Mouse (Mus musculus): ENCODE data around the gene Itprid1.

DNA sequence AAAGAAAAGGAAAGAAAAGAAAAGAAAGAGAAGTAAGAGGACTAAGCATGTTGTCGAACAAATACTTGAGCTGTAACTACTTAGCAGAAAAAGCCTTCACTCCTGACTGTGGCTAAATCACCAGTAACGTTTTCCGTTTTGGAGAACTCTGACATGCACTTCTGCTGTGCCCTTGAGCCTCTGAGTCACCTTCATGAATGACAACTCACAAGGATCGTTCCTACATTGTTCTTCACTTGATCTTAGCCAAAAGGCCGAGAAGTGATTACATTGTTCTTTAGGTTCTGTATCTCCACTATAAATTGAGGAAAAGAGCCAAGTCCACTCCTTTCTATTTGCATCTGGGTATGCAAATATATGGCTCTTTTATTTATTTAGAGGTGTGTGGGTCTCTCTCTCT, 19.8 kb upstream of the Itprid1 start:
- TF ChIP-seq POLR2A (IDR thresholded peaks at IDR 0.05; ENCODE audit: insufficient read depth, low read depth, low read length) (no peak), CTCF (IDR thresholded peaks at IDR 0.05; ENCODE audit: insufficient read depth, low read depth, low read length) (no peak)
